Mouse (Mus musculus): ENCODE measurements around the gene Glb1. TPM values are rescaled to one million over a fixed set of nuclear protein-coding genes. Genes with fewer than 3 reads are reported as not detected.
"Not testable (repeated sequence)": the region's sequence is repeated elsewhere in the genome, so short reads cannot be mapped to it uniquely, and the experiment has no call there.

Glb1 gene
- 23.2 and 24.4 TPM in 2 replicates for polyA plus RNA-seq (2014; fragmentation: Nextera tagmentation; extraction: Ambion mirVana)

GRCm38 (mm10) chr9:114400949-114401684 is at the start of gene Glb1, which contains the start of gene Tmppe:
Gene Glb1 (plus strand): TSS chr9:114401076.
Gene Tmppe (plus strand): TSS chr9:114401105.
- ATAC-seq (ENCODE audit: insufficient number of reproducible peaks, low FRiP score, low TSS enrichment, low read depth) = peak; percentile 99
- under 1% methylated on average over 72 of the region's 73 CpGs for WGBS

GRCm38 (mm10) chr9:114367783-114368470 is 32.9 kb upstream of the Glb1 start:
- ATAC-seq (ENCODE audit: insufficient number of reproducible peaks, low FRiP score, low TSS enrichment, low read depth) (peak; percentile 77), DNase-seq (ENCODE audit: low spot score) (peak; percentile 80)
- H3K4me2 ChIP-seq (ENCODE audit: low read depth, severe bottlenecking) = peak overlapping the region; percentile 80
- no peaks in the 10 kb centered on the region for H3K4me1 ChIP-seq (ENCODE audit: control insufficient read depth, insufficient read depth, low read length)
- H3K4me3 ChIP-seq (ENCODE audit: low read depth, low read length) = peak overlapping the region; percentile 43
- no peaks in the 10 kb centered on the region for H3K27me3 ChIP-seq (ENCODE audit: control insufficient read depth, insufficient read depth, low read length)
- H3K36me3 ChIP-seq (ENCODE audit: control insufficient read depth, insufficient read depth, low read length) = no peaks in the 10 kb centered on the region
- no peaks in the 10 kb centered on the region for H3K9me3 ChIP-seq (ENCODE audit: control insufficient read depth, low read length)
- H3K9ac ChIP-seq (ENCODE audit: low read length) = peak overlapping the region; percentile 68
- no peak overlapping the region for H3K27ac ChIP-seq (replicated peaks; ENCODE audit: low read depth, low read length)
- WGBS = 1% methylated on average over 48 of the region's 48 CpGs

More at GRCm38 (mm10) chr9:114400949-114401684, at the start of gene Glb1, which contains the start of gene Tmppe:
- Histone ChIP-seq H3K4me1 (ENCODE audit: control insufficient read depth, insufficient read depth, low read length) (no peaks in the 10 kb centered on the region), H3K27ac (replicated peaks; ENCODE audit: low read depth, low read length) (peak within 1 kb of the TSS; percentile 87), H3K36me3 (ENCODE audit: control insufficient read depth, insufficient read depth, low read length) (peaks cover 15% of the 10 kb centered on the region), H3K27me3 (ENCODE audit: control insufficient read depth, insufficient read depth, low read length) (no peaks in the 10 kb centered on the region), H3K4me2 (ENCODE audit: low read depth, severe bottlenecking) (peak within 1 kb of the TSS; percentile 60), H3K9ac (ENCODE audit: low read length) (peak within 1 kb of the TSS; percentile 91), H3K4me3 (ENCODE audit: low read depth, low read length) (peak within 1 kb of the TSS; percentile 89), H3K9me3 (ENCODE audit: control insufficient read depth, low read length) (no peaks in the 10 kb centered on the region)
- DNase-seq (ENCODE audit: low spot score) = peak; percentile 95

- no peaks in the 10 kb centered on the region for H3K4me1 ChIP-seq (ENCODE audit: control insufficient read depth, insufficient read depth, low read length)
- no peak for DNase-seq (ENCODE audit: low spot score)
- no peaks in the 10 kb centered on the region for H3K27me3 ChIP-seq (ENCODE audit: control insufficient read depth, insufficient read depth, low read length)
- WGBS = 11% methylated on average over 12 of the region's 12 CpGs
- peak overlapping the region; percentile 80 for H3K4me2 ChIP-seq (ENCODE audit: low read depth, severe bottlenecking)
- ATAC-seq (ENCODE audit: insufficient number of reproducible peaks, low FRiP score, low TSS enrichment, low read depth) = no peak
- H3K9me3 ChIP-seq (ENCODE audit: control insufficient read depth, low read length) = no peaks in the 10 kb centered on the region
- H3K36me3 ChIP-seq (ENCODE audit: control insufficient read depth, insufficient read depth, low read length) = no peaks in the 10 kb centered on the region
- H3K27ac ChIP-seq (replicated peaks; ENCODE audit: low read depth, low read length) = no peak overlapping the region
- H3K9ac ChIP-seq (ENCODE audit: low read length) = peak overlapping the region; percentile 68
- peak overlapping the region; percentile 43 for H3K4me3 ChIP-seq (ENCODE audit: low read depth, low read length)
These were observed 32.4 kb upstream of the Glb1 start for GRCm38 (mm10) chr9:114368471-114368858.

DNA sequence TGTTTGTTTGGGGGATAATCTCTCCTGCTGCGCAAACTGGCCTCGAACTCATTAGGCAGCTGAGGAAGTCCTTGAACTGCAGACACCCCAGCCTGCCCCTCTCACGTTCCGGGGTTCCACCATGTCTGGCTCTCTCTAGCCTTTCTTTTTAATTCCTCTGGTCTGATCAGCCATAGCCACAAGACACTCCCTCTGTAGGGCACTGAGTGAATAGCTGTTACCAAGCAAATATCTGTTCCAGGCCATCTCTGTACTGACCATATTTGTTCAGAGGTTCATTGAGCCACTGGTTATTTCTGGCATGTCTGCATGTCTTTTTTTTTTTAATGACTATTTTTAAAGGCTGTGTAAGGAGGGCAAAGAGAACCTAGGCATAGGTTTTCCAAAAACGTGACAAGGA is 31.5 kb upstream of the Glb1 start:
- H3K27ac ChIP-seq (replicated peaks; ENCODE audit: low read depth, low read length); H3K4me1 ChIP-seq (ENCODE audit: control insufficient read depth, insufficient read depth, low read length); H3K9ac ChIP-seq (ENCODE audit: low read length); H3K4me3 ChIP-seq (ENCODE audit: low read depth, low read length); DNase-seq (ENCODE audit: low spot score); H3K27me3 ChIP-seq (ENCODE audit: control insufficient read depth, insufficient read depth, low read length); H3K36me3 ChIP-seq (ENCODE audit: control insufficient read depth, insufficient read depth, low read length); H3K9me3 ChIP-seq (ENCODE audit: control insufficient read depth, low read length); H3K4me2 ChIP-seq (ENCODE audit: low read depth, severe bottlenecking); ATAC-seq (ENCODE audit: insufficient number of reproducible peaks, low FRiP score, low TSS enrichment, low read depth): not testable (repeated sequence)
- 61% methylated on average over 5 of the region's 5 CpGs for WGBS

- H3K27me3 ChIP-seq (ENCODE audit: control insufficient read depth, insufficient read depth, low read length); H3K4me1 ChIP-seq (ENCODE audit: control insufficient read depth, insufficient read depth, low read length); H3K4me2 ChIP-seq (ENCODE audit: low read depth, severe bottlenecking); H3K27ac ChIP-seq (replicated peaks; ENCODE audit: low read depth, low read length); H3K9me3 ChIP-seq (ENCODE audit: control insufficient read depth, low read length); DNase-seq (ENCODE audit: low spot score); H3K9ac ChIP-seq (ENCODE audit: low read length); ATAC-seq (ENCODE audit: insufficient number of reproducible peaks, low FRiP score, low TSS enrichment, low read depth); H3K36me3 ChIP-seq (ENCODE audit: control insufficient read depth, insufficient read depth, low read length); H3K4me3 ChIP-seq (ENCODE audit: low read depth, low read length): not testable (repeated sequence)
- WGBS = 35% methylated on average over 5 of the region's 5 CpGs
These were observed 29.2 kb upstream of the Glb1 start for GRCm38 (mm10) chr9:114371717-114372116.

- no peaks in the 10 kb centered on the region for H3K9me3 ChIP-seq (ENCODE audit: control insufficient read depth, low read length)
- H3K27ac ChIP-seq (replicated peaks; ENCODE audit: low read depth, low read length) = no peak overlapping the region
- 0 out of 2 replicates have a peak, but pooled peaks cover 2% of the 10 kb centered on the region for H3K36me3 ChIP-seq (ENCODE audit: control insufficient read depth, insufficient read depth, low read length)
- no peak for ATAC-seq (ENCODE audit: insufficient number of reproducible peaks, low FRiP score, low TSS enrichment, low read depth)
- WGBS = 91% methylated on average over 10 of the region's 10 CpGs
- H3K4me3 ChIP-seq (ENCODE audit: low read depth, low read length) = no peak overlapping the region
- no peaks in the 10 kb centered on the region for H3K4me1 ChIP-seq (ENCODE audit: control insufficient read depth, insufficient read depth, low read length)
- no peak overlapping the region for H3K4me2 ChIP-seq (ENCODE audit: low read depth, severe bottlenecking)
- no peak overlapping the region for H3K9ac ChIP-seq (ENCODE audit: low read length)
- no peaks in the 10 kb centered on the region for H3K27me3 ChIP-seq (ENCODE audit: control insufficient read depth, insufficient read depth, low read length)
- DNase-seq (ENCODE audit: low spot score) = no peak
These were observed 25.5 kb upstream of the Glb1 start for GRCm38 (mm10) chr9:114375276-114375962.

GRCm38 (mm10) chr9:114377168-114377567 is 23.7 kb upstream of the Glb1 start:
- no peak overlapping the region for H3K4me2 ChIP-seq (ENCODE audit: low read depth, severe bottlenecking)
- ATAC-seq (ENCODE audit: insufficient number of reproducible peaks, low FRiP score, low TSS enrichment, low read depth) (no peak), DNase-seq (ENCODE audit: low spot score) (no peak)
- 0 out of 2 replicates have a peak, but pooled peaks cover 2% of the 10 kb centered on the region for H3K36me3 ChIP-seq (ENCODE audit: control insufficient read depth, insufficient read depth, low read length)
- no peaks in the 10 kb centered on the region for H3K9me3 ChIP-seq (ENCODE audit: control insufficient read depth, low read length)
- H3K9ac ChIP-seq (ENCODE audit: low read length) = no peak overlapping the region
- H3K27me3 ChIP-seq (ENCODE audit: control insufficient read depth, insufficient read depth, low read length) = no peaks in the 10 kb centered on the region
- H3K27ac ChIP-seq (replicated peaks; ENCODE audit: low read depth, low read length) = no peak overlapping the region
- no peaks in the 10 kb centered on the region for H3K4me1 ChIP-seq (ENCODE audit: control insufficient read depth, insufficient read depth, low read length)
- WGBS = 97% methylated on average over 10 of the region's 10 CpGs
- H3K4me3 ChIP-seq (ENCODE audit: low read depth, low read length) = no peak overlapping the region

- ATAC-seq (ENCODE audit: insufficient number of reproducible peaks, low FRiP score, low TSS enrichment, low read depth) = no peak
- no peaks in the 10 kb centered on the region for H3K27me3 ChIP-seq (ENCODE audit: control insufficient read depth, insufficient read depth, low read length)
- 0 out of 2 replicates have a peak, but pooled peaks cover 2% of the 10 kb centered on the region for H3K36me3 ChIP-seq (ENCODE audit: control insufficient read depth, insufficient read depth, low read length)
- DNase-seq (ENCODE audit: low spot score) = no peak
- no peaks in the 10 kb centered on the region for H3K9me3 ChIP-seq (ENCODE audit: control insufficient read depth, low read length)
- H3K9ac ChIP-seq (ENCODE audit: low read length) = no peak overlapping the region
- WGBS = 91% methylated on average over 12 of the region's 12 CpGs
- H3K4me1 ChIP-seq (ENCODE audit: control insufficient read depth, insufficient read depth, low read length) = no peaks in the 10 kb centered on the region
- no peak overlapping the region for H3K4me3 ChIP-seq (ENCODE audit: low read depth, low read length)
- no peak overlapping the region for H3K27ac ChIP-seq (replicated peaks; ENCODE audit: low read depth, low read length)
- H3K4me2 ChIP-seq (ENCODE audit: low read depth, severe bottlenecking) = no peak overlapping the region
These were observed 21.0 kb upstream of the Glb1 start for GRCm38 (mm10) chr9:114379871-114380270.
